Mouse (Mus musculus): ENCODE measurements at regions not wholly inside any gene's neighbourhood (a gene's known extent, or its start where the extent isn't known, plus 50 kb on each side); places are given as distances from the start of the nearest gene placed in this dataset.
"Not testable (repeated sequence)": the region's sequence is repeated elsewhere in the genome, so short reads cannot be mapped to it uniquely, and the experiment has no call there.

DNA sequence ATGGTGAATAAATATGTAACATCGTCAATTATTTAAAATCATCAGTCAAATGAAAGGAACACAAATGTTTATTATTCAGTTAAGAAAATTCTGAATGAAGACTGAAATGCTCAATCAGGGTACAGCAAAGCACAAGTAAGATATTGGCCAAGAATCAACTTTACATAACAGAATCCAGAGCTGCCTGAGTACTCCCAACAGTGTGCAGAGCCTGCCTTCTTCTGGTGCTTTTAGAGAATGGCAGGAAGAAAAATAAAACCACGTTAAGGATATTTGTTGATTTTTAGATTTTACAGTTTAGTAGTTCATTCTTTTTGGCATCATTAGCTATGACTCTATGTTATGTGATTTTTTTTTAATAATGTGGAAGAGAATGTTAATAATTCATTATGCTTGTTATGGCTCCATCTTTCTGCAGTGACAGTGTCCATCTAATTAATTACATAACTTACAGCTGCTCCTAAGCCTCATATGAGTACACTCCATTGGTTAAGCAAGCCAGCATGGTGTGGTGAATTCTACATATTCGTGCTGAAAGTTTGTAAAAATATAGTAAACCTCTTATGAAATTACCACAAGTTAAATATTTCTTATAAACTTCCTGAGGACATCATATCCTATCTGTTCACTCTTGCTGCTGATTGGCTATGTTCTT is 579.0 kb downstream of the Kcna4 start:
- Histone ChIP-seq H3K36me3 (no peaks in the 10 kb centered on the region), H3K27ac (no peak overlapping the region), H3K4me2 (no peak overlapping the region), H3K4me3 (replicated peaks) (no peak overlapping the region), H3K27me3 (no peaks in the 10 kb centered on the region), H3K9ac (replicated peaks) (no peak overlapping the region), H3K9me3 (no peaks in the 10 kb centered on the region), H3K4me1 (replicated peaks) (no peaks in the 10 kb centered on the region)
- peak; percentile 56; the same call in 1 of the 2 replicates for ATAC-seq (ENCODE audit: insufficient number of reproducible peaks, insufficient read depth, low FRiP score, low TSS enrichment, low read depth)
- WGBS: 54% methylated on average over 3 of the region's 3 CpGs

DNA sequence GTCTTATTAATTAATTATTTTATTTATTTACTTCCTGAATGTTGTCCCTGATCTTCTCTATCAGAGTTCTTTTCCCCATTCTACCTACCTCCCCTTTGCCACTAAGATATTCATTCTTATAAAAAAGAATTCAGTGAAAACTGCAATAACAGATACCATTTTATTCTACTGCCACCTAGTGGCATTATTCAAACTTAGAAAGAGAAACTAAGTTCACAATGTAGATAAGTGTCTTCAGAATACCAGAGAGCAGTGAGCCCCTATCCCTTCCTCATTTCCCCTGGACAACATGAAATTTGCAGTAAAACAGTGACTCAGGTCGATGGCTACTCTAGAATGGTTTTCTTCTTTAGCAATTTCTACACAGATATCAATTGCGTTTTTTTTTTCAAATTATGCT is 589.2 kb downstream of the Kcna4 start:
- no peaks in the 10 kb centered on the region for H3K9me3 ChIP-seq
- no peaks in the 10 kb centered on the region for H3K4me1 ChIP-seq (replicated peaks)
- H3K36me3 ChIP-seq: no peaks in the 10 kb centered on the region
- H3K4me3 ChIP-seq (replicated peaks): no peak overlapping the region
- H3K27ac ChIP-seq: no peak overlapping the region
- no peak for ATAC-seq (ENCODE audit: insufficient number of reproducible peaks, insufficient read depth, low FRiP score, low TSS enrichment, low read depth)
- 39% methylated on average over 2 of the region's 2 CpGs for WGBS
- no peaks in the 10 kb centered on the region for H3K27me3 ChIP-seq
- no peak overlapping the region for H3K4me2 ChIP-seq
- no peak overlapping the region for H3K9ac ChIP-seq (replicated peaks)

DNA sequence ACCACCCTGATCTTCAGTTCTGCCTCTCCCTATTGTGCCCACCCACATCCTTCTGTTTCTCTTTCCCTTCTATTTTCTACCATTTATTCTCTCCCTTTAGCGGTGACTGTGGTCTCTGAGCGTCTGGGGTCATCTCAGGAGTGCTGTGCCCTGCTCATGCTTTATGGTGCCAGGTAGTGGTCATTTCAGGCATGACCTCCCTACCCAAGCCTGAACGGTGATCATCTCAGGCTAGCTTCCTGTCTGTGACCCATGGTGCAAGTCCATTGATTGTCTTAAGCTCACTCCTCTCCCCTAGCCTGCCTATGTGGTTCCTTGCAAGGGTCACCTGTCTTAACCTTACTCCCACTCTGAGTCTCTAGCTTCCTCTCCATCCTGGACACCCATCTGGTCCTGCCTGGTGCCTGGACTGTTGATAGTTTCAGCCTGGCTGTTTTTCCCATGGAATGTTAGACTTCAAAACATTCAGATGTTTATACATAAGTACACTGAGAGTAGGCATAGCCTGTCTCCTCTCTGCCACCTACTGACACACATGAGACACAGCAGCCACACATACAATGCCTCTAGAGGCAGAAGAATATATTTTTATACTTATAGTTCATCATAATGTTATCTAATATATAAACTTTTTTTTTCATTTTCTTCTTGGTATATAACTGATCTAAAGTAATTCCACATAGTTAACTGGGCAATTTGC is 595.8 kb downstream of the Kcna4 start:
- 94% methylated on average over 3 of the region's 3 CpGs for WGBS
- Histone ChIP-seq H3K36me3 (no peaks in the 10 kb centered on the region), H3K27me3 (no peaks in the 10 kb centered on the region), H3K9ac (replicated peaks) (no peak overlapping the region), H3K9me3 (no peaks in the 10 kb centered on the region), H3K4me1 (replicated peaks) (no peaks in the 10 kb centered on the region), H3K27ac (no peak overlapping the region), H3K4me3 (replicated peaks) (no peak overlapping the region), H3K4me2 (no peak overlapping the region)
- no peak for ATAC-seq (ENCODE audit: insufficient number of reproducible peaks, insufficient read depth, low FRiP score, low TSS enrichment, low read depth)

DNA sequence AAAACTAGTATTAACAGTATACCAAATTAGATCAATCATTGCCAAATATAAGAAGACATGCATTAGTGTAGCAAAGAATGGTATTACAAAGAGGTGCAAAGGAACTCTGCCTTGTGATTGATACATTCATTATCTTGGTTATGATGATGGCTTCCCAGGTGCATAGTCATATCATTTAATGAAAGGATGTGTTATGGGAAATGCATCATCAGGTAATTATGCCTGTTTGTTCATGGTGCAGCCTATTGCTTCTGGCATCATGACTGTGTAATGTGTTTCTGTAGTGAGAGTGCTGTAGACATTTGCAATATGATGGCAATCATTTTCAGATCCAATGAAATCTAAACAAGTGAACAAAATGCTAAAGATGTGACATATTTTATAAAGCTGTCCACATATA is 597.8 kb downstream of the Kcna4 start:
- H3K9ac ChIP-seq (replicated peaks): no peak overlapping the region
- H3K27ac ChIP-seq: no peak overlapping the region
- H3K4me2 ChIP-seq: no peak overlapping the region
- no peaks in the 10 kb centered on the region for H3K27me3 ChIP-seq
- H3K36me3 ChIP-seq: no peaks in the 10 kb centered on the region
- no peaks in the 10 kb centered on the region for H3K9me3 ChIP-seq
- no peak for ATAC-seq (ENCODE audit: insufficient number of reproducible peaks, insufficient read depth, low FRiP score, low TSS enrichment, low read depth)
- H3K4me1 ChIP-seq (replicated peaks): no peaks in the 10 kb centered on the region
- H3K4me3 ChIP-seq (replicated peaks): no peak overlapping the region

DNA sequence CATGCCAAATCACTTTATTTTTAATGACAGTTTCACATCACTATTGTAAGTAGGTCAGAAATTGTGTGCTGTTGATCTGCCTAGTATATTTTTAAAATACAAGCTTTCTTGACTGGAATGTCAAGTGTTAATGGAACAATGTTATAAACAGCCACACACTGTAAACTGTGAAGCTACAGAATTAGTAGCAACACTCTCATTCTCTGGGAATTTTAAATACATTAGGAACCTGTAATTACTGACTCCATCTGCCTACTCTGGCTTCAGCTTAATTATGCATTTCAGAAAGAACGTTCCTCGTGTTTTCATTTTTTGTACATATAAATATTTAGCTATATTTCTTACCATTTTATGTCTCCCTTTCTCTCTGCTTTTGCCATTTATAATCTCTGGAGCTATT is 634.7 kb downstream of the Kcna4 start:
- no peaks in the 10 kb centered on the region for H3K36me3 ChIP-seq
- no peak overlapping the region for H3K4me2 ChIP-seq
- 73% methylated on average over 2 of the region's 2 CpGs for WGBS
- no peak overlapping the region for H3K9ac ChIP-seq (replicated peaks)
- H3K27ac ChIP-seq: no peak overlapping the region
- no peaks in the 10 kb centered on the region for H3K27me3 ChIP-seq
- no peaks in the 10 kb centered on the region for H3K4me1 ChIP-seq (replicated peaks)
- no peaks in the 10 kb centered on the region for H3K9me3 ChIP-seq
- no peak overlapping the region for H3K4me3 ChIP-seq (replicated peaks)
- no peak for ATAC-seq (ENCODE audit: insufficient number of reproducible peaks, insufficient read depth, low FRiP score, low TSS enrichment, low read depth)

DNA sequence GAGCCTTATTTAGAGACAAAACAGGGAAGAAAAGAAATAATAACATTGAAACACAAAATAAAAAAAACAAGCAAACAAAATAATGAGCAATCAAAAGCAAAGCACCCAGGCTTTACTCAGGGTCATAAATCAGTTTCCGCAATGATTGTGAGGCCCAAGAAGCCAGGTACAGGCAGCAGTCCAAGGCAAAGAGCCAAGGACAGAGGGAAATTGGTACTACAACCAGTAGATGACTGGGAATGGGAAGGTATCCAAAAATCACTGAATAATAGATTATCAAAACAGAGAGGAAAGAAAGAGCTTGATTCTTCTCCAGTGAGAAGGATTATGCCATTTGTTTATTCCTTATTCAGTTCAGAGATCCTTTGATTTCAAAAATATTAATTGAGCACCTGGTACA is 636.2 kb downstream of the Kcna4 start:
- Histone ChIP-seq H3K4me2 (no peak overlapping the region), H3K4me3 (replicated peaks) (no peak overlapping the region), H3K4me1 (replicated peaks) (no peaks in the 10 kb centered on the region), H3K36me3 (no peaks in the 10 kb centered on the region), H3K27me3 (no peaks in the 10 kb centered on the region), H3K9me3 (no peaks in the 10 kb centered on the region), H3K9ac (replicated peaks) (no peak overlapping the region), H3K27ac (no peak overlapping the region)
- WGBS: 64% methylated on average over 1 of the region's 1 CpGs
- ATAC-seq (ENCODE audit: insufficient number of reproducible peaks, insufficient read depth, low FRiP score, low TSS enrichment, low read depth): no peak

DNA sequence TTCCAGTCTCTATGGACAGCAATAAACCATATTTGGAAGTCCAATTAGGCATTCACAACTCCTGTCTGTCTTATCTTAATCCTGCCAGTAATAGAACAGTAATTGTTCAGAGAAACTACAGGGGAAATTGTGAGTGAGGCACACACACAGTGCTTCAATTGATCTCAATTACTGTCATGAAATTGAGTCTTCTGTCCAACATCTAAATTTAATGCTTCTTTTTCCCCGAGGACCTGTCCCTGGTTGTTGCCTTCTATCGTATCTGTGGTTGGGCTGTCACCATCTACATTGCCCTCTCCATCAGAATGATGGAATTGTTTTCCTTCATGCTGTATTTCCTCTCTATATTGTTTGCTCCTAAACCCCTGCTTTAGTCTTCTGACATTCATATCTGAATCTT is 644.9 kb downstream of the Kcna4 start:
- 20% methylated on average over 2 of the region's 2 CpGs for WGBS
- no peak for ATAC-seq (ENCODE audit: insufficient number of reproducible peaks, insufficient read depth, low FRiP score, low TSS enrichment, low read depth)
- Histone ChIP-seq H3K4me3 (replicated peaks) (no peak overlapping the region), H3K36me3 (no peaks in the 10 kb centered on the region), H3K4me2 (no peak overlapping the region), H3K27me3 (no peaks in the 10 kb centered on the region), H3K4me1 (replicated peaks) (no peaks in the 10 kb centered on the region), H3K27ac (no peak overlapping the region), H3K9ac (replicated peaks) (no peak overlapping the region), H3K9me3 (no peaks in the 10 kb centered on the region)

DNA sequence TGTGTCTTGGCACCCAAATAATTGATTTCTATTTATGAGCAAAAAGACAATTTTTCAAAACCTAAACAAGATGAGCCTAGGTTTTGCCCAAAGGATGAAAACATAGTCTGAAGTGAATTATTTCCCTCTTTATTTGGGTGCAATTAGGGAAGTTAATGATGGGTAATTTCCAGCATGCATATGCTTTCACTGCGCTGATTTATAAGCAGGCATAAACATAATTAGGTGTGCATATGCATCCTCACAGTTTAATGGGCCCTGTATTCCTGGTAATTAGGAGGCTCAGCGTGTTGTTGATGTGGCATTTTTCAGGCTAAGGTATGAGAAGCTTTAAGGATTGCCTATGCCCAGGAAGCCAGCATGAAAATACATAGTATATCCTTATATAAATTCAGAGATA is 645.3 kb downstream of the Kcna4 start:
- no peaks in the 10 kb centered on the region for H3K27me3 ChIP-seq
- H3K9me3 ChIP-seq: no peaks in the 10 kb centered on the region
- H3K4me3 ChIP-seq (replicated peaks): no peak overlapping the region
- H3K4me2 ChIP-seq: no peak overlapping the region
- no peaks in the 10 kb centered on the region for H3K36me3 ChIP-seq
- no peaks in the 10 kb centered on the region for H3K4me1 ChIP-seq (replicated peaks)
- H3K9ac ChIP-seq (replicated peaks): no peak overlapping the region
- WGBS: 28% methylated on average over 2 of the region's 2 CpGs
- no peak overlapping the region for H3K27ac ChIP-seq
- no peak for ATAC-seq (ENCODE audit: insufficient number of reproducible peaks, insufficient read depth, low FRiP score, low TSS enrichment, low read depth)

DNA sequence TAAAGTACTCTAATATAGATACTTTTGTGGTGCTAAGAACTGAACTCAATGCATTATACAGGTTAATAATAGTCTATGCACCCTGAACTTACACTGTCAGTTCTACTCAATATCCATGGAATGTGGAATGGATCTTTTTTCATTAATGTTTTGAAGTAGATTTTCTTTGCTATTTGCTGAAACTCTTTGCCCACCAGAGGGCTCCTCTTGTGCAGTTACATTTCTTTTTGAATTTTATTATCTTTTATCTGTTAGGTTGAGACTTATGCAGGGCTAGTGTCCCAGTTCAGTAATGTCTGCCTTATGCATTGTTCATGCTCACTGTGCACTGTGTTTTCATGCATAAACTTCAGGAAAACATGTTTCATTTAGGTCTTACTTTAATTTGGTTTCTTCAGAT is 650.9 kb downstream of the Kcna4 start:
- H3K27ac ChIP-seq: no peak overlapping the region
- H3K4me3 ChIP-seq (replicated peaks): no peak overlapping the region
- no peaks in the 10 kb centered on the region for H3K27me3 ChIP-seq
- H3K36me3 ChIP-seq: no peaks in the 10 kb centered on the region
- no peak overlapping the region for H3K9ac ChIP-seq (replicated peaks)
- no peaks in the 10 kb centered on the region for H3K9me3 ChIP-seq
- ATAC-seq (ENCODE audit: insufficient number of reproducible peaks, insufficient read depth, low FRiP score, low TSS enrichment, low read depth): no peak
- no peak overlapping the region for H3K4me2 ChIP-seq
- no peaks in the 10 kb centered on the region for H3K4me1 ChIP-seq (replicated peaks)

DNA sequence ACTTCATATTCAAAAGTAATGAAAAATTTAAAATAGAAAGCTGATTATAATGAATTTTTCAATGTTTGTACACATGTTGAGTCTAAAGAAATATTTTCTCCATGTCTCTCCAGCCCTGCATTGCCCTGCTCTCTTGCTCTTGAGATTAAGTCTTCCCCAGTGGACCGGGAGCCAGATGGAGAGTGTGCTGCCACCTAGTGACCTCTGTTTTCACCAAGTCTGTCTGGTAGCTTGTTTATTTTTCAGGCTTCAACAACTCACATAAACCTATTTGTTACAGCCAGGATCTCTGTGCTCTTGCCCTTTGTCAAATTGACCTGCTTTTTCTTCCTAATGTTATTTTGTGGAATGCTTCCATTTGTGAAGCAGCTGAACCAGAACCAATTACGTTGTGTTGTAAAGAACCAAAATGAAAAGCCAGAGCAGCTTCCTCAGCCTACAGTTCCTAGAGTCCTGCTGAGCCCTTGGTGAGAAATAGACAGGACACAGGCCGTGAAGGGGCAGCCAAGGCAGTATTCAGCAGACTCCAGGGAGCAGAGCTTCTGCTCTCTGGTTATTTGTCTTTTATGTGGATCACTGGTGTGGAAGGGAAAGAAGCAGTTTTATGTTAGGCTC is 655.5 kb downstream of the Kcna4 start:
- H3K9ac ChIP-seq (replicated peaks): no peak overlapping the region
- no peak overlapping the region for H3K4me3 ChIP-seq (replicated peaks)
- 6% methylated on average over 3 of the region's 3 CpGs for WGBS
- no peak overlapping the region for H3K4me2 ChIP-seq
- no peak for ATAC-seq (ENCODE audit: insufficient number of reproducible peaks, insufficient read depth, low FRiP score, low TSS enrichment, low read depth)
- H3K9me3 ChIP-seq: no peaks in the 10 kb centered on the region
- no peaks in the 10 kb centered on the region for H3K4me1 ChIP-seq (replicated peaks)
- no peaks in the 10 kb centered on the region for H3K36me3 ChIP-seq
- H3K27ac ChIP-seq: no peak overlapping the region
- no peaks in the 10 kb centered on the region for H3K27me3 ChIP-seq

DNA sequence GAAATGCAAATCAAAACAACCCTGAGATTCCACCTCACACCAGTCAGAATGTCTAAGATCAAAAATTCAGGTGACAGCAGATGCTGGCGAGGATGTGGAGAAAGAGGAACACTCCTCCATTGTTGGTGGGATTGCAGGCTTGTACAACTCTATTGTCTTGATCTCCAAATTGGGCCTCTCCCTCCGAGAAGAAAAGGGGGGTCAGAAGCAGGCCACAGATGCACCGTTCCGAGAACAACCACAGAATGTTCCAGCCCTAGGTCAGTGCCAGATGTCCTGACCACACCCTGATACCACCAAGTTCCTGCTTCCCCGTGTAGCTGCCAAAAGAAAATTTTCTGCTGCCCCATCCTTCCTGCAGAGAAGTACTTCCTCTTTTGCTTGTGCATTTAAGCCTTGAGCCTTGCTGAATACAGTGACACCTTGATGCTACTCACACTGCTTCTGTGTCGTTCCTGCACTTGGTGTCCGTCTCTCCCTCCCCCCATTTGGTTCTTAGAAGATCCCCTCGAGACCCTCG is 665.2 kb downstream of the Kcna4 start:
- H3K9me3 ChIP-seq; H3K36me3 ChIP-seq; H3K27ac ChIP-seq; H3K27me3 ChIP-seq; ATAC-seq (ENCODE audit: insufficient number of reproducible peaks, insufficient read depth, low FRiP score, low TSS enrichment, low read depth); H3K4me1 ChIP-seq (replicated peaks); H3K9ac ChIP-seq (replicated peaks); H3K4me2 ChIP-seq; H3K4me3 ChIP-seq (replicated peaks): not testable (repeated sequence)
- 88% methylated on average over 9 of the region's 9 CpGs for WGBS

Data from limb, embryonic 12.5 days (tissue).